Mouse (Mus musculus) erythroblast, adult 5-6 weeks (primary cell): Measurements from ENCODE around the gene Wfdc11. TPM values are rescaled to one million over a fixed set of nuclear protein-coding genes. Genes with fewer than 3 reads are reported as not detected.
A peak's percentile ranks its signal among the peaks of the same experiment; 100 is the strongest.
"Not testable (repeated sequence)": the region's sequence is repeated elsewhere in the genome, so short reads cannot be mapped to it uniquely, and the experiment has no call there.

Source experiments
- ATAC-seq: replicated peaks from 2 replicates; pipeline ENCODE4 v1.8.0; 2016; ENCODE audit warnings: moderate number of reproducible peaks, mild to moderate bottlenecking, moderate TSS enrichment, inconsistent platforms; ENCODE audit not compliant: poor library complexity, low FRiP score, severe bottlenecking
- total RNA-seq, 2 experiments: library from RNA; stranded (forward) in 1 of 2; stranded (reverse) in 1 of 2; fragments of 150-400 nt in 1 of 2; fragments of 200-764, 138-1000 nt in 1 of 2; gene quantifications; 2 replicates each; pipeline versions ENCODE4 v1.2.3 to v1.2.4; 2015 to 2017; ENCODE audit warnings: low replicate concordance in 2 of 2

The Wfdc11 gene
- total RNA-seq (2015; ENCODE audit: low replicate concordance) = not detected in 2 replicates
- 0.77 TPM in 1 of 2 replicates, not detected in the other for total RNA-seq (2017; ENCODE audit: low replicate concordance)

DNA sequence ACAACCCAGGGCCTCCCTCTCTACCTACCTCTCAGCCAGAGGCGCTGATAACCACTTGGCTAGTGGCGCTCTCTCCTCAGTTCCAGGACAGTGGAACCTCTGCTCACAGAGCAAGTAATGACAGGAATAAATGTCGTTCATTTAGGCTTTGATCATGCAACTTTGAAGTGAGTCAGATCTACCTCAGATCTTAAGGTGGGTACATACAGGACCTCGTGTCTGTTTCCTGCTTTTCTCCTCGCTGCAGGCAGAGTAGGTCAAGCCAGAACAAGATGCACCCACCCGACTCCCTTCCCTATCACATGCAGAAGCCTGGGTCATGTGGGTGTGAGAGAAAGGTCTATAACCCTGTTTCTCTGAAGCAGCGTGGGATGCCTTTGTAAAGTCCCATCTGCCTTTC, at the start of gene Wfdc11:
Gene Wfdc11, minus strand, starts transcription at position 101 of the 400 bp plus-strand sequence.
- ATAC-seq = no peak

DNA sequence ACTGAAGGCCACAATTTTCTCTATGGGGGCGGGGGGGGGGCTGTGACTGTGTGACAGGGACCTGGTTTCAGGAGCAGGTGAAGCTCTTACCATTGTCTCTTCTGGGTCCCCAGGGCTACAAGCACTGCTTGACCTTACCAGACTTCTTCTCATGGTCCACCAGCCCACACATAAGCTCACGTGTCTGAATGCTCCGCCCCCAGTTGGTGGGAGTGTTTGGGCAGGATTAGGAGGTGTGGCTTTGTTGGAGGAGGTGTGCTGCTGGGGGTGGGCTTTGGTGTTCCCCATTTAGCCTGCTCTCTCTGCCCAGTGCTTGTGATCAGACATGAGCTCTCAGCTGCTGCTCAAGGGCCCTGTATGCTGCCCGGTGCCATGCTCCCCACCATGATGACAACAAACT, 49.4 kb upstream of the Wfdc11 start:
- no peak for ATAC-seq

DNA sequence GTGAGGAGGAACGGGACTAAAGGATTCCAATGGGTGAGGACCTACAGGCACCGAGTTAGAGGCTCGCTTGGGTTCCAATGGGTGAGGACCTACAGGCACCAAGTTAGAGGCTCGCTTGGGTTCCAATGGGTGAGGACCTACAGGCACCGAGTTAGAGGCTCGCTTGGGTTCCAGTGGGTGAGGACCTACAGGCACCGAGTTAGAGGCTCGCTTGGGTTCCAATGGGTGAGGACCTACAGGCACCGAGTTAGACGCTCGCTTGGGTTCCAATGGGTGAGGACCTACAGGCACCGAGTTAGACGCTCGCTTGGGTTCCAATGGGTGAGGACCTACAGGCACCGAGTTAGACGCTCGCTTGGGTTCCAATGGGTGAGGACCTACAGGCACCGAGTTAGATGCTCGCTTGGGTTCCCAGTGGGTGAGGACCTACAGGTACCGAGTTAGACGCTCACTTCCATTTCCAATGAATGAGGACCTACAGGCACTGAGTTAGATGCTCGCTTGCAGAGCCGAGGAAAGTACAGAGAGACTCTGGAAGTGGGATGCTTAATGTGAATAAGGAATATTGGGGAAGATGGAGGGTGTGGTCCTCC, 42.4 kb upstream of the Wfdc11 start:
- not testable (repeated sequence) for ATAC-seq

DNA sequence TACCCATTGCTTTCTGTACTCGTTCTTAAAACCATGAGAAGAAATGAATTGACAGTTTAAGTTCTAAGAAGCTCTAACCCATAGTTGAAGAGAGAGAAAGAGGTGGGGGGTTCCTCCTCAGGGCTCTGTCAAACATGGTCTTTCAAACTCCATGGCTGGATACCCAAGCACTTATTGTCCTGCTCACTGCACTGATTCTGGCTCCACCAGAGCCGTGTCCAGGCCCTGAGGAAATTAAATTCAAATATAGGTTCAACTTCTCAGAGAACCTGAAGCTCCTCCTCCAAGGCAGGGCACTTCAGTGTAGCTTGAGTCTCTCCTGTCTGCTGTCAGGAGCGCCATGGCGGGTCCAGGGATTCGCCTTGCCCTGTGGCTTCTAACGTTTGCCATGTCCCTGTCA, 41.1 kb upstream of the Wfdc11 start, which contains the start of gene Spint5:
Gene Spint5, plus strand, starts transcription at position 301 of the 400 bp plus-strand sequence.
- ATAC-seq = no peak

DNA sequence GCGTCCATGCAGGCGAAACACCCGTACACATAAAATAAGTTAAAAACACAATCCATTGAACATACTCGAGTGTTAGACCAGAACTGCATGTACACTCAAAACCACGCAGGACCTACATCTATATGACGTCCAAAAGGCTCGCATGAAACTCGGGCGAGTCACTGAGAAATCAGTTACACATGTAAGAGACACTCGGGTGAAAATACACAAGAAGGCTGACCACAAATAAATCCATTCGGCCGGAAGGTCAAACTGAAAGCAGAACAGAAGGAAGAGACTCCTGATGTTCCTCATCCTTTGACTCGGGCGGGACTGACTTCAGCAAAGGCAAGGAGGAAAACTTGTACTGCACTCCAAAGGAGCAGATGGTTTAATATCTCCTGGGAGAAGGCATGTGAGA, 32.1 kb upstream of the Wfdc11 start:
- ATAC-seq = no peak

DNA sequence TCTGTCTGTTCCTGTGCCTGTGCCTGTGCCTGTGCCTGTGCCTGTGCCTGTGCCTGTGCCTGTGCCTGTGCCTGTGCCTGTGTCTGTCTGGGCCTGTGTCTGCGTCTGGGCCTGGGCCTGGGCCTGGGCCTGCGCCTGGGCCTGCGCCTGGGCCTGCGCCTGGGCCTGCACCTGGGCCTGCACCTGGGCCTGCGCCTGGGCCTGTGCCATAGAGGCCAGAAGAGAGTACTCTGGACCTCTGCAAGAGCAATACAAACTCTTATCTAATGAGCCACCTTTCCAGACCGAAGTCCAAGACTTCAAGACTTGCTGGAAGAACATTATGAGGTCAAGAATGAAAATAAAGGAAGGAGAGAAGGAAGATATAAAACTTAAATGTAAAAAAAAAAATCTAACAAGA, 31.4 kb upstream of the Wfdc11 start:
- ATAC-seq = no peak

DNA sequence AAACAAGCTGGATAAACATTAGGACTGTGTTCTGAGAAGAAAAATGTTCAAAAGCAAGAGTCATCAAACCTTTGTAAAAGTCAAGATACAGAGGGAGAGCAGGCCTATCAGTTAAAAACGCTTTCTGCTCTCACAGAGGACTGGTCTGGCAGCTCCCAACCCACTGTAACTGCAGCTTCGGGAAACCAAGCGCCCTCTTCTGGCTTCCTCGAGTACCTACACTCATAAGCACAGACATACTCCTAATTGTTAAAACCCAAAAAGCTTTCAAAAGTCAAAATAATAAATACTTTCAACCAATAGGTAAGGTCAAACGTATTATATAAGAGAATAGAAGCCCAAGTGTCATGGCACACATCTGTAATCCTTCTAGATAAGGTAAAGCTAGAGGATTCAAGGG, 30.3 kb upstream of the Wfdc11 start:
- peak; percentile 60; the same call in 1 of the 2 replicates for ATAC-seq

DNA sequence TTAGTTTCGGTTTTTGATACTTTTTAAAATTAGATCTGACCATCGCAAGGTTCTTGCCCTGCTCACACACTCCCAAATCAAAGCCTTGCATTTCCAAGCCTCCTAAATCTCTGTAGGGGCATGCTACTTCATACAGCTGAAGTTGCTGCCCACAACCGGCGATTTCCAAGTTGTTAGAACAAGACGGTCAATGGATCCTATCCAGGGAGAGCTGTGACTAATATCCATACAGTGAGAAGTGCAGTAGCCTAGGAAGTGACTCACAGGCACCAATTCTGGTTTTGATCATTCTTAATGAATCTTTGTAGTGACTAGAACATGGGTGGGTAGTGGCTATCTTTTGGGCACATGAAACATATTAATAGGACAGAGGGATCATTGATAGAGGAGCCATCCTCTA, 27.9 kb upstream of the Wfdc11 start:
- ATAC-seq = no peak

DNA sequence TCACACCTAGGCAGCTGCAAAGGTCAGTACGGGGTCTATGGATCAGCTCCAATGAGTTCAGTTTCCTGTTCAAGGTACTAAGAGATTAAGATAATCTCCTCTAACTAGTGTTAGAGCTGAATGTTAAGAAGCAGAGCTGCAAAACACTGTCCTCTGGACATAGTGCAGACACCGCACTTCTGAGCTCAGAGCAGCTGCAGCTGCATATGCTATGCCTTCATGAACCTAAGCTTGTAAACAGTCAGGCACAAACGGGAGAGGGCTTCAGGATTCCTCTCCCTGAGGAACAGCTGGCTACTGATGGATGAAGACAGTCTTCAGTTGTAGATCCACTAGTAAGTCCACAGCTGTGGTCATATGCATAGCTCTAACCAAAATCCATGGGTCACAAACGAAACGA, 27.1 kb upstream of the Wfdc11 start:
- ATAC-seq = no peak

DNA sequence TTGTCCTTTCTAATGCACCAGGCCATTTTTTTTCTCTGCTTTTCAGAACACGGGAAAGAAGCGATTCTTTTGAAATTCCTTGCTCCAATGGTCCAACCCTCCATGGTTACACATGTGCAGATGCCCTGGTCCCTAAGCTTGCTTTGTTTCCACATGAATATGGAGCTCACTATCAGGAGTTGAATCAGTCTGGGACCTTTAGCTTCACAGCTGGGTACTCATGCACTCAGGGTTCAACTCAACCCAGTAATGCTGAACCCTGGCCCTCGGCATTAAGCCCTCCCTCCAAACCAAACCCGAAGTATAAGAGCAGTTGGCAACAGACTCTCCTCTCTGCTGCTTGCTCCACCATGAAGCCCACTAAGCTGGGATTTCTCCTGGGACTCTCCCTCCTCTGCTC, 24.3 kb upstream of the Wfdc11 start, which contains the start of gene Spint4:
Gene Spint4, plus strand, starts transcription at position 301 of the 400 bp plus-strand sequence.
- ATAC-seq = no peak

DNA sequence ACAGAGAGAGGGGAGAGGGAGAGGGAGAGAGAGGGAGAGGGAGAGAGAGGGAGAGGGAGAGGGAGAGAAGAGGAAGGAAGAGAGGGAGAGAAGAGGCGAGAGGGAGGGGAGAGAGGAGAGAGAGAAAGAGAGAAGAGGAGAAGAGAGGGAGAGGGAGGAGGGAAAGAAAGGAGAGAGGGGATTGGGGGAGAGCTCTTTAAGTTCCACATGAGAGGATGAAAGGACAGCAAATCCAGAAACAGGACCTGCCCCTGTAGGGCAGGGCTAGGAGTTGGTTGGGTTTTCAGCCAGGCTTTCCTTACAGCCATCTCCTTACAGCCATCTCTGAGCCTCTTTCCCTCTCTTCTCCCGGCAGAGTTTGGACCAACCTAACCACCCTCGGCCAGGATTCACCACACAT, 10.9 kb upstream of the Wfdc11 start, which contains the start of gene Wfdc13:
Gene Wfdc13, plus strand, starts transcription at position 301 of the 400 bp plus-strand sequence.
- ATAC-seq = no peak

DNA sequence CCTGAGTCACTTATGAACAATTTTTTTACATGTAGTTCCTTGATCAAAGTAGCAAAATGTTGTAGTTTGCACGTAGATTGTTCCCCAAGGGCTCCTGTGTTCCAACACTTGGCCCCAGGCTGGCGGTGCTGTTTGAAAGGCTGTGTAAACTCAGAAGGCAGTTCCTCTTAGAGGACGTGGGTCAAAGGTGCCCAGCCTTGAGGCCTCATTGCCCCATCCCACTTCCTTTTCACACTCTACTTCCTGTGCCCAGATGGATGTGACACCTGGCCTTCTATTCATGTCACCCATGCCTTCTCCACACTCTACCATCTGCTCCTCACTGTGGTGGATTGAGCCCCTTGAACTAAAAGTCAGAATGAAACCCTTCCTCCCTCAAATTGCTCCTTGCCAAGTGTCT, 6.0 kb upstream of the Wfdc11 start:
- no peak for ATAC-seq

DNA sequence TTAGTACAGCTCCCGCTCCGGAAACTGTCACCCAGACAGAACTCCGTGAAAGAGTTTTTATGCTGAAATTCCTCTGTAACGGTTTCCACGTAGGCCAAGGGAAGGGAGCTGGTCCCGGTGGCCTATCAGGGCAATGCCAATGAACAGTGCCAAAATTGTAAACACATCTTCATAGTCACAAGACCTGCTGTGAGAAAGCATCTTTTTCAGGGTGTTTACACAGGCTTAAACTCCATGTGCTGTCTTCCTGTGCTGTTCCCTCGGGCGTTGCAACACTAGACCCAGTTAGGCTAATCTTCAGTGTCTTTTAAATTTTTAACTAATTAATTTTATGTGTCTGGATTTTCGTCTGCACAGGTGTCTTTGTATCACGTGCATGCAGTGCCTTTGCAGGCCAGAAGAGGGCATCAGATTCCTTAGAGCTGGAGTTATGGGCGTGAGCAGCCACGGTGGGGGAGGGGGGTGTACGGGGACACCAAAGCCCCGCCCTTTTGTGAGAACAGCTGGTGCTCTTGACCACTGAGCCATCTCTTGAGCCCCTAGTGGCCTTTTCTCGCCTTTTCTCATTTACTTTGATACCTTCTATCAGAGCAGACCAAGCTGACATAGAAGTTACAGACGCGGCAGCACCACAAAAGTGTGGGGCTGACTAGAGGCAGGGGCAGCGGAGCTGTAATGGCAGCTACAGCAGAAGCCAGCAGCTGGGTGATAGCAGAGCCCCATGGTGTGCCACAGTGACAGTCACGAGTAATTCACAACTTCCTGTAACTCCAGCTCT, 5.2 kb upstream of the Wfdc11 start:
- ATAC-seq = peak; percentile 79

DNA sequence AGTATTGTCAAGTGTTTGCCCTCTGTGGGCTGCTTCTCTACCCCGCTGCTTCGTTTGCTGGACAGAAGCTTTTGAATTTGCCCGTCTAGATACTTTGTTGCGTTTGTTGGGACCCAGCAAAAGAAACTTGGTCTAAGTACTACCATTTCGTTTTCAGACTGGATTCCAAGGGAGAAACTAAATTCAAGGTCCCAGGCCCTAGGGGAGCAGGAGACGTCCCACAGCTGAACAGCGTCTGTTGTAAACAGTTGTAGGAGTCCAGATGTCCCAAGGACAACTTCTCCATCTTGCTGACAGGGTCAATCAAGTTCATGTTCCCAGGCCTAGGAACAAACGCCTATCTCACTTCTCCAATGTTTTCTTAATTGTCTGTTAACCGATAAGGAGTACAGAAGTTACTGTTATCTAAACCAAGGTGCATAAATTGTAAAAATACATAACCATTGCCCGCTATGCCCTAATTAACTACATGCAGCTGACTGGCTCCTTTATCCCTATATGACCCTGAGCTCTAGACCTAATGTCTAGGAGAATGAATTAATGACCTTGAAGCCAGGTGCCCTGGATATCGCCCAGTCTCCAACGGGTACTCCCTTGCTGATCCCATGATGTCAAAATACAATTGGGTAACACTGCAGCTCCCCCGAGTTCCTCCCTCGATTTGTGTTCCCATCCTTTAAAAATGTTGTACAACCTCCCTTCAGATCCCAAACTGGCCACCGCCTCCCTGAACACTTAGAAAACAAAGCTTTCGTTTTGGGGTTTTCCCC, 3.2 kb upstream of the Wfdc11 start:
- ATAC-seq = no peak

DNA sequence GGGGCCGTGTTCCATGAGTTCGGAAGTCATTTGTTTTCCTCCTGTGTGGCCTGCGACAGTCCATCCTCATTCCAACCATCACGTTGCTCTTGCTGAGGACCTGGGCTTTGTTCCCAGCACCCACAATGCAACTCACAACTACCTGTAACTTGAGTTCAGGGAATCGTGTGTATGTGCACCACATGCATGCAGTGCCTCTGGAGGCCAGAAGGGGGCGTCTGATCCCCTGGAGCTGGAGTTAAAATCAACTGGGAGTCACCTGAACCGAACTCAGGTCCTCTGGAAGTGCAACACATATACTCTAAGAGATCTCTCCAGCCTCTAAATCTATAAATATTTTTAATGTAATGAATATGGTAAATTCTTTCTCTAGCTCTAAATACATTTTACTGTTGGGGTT, 2.2 kb upstream of the Wfdc11 start:
- no peak for ATAC-seq

DNA sequence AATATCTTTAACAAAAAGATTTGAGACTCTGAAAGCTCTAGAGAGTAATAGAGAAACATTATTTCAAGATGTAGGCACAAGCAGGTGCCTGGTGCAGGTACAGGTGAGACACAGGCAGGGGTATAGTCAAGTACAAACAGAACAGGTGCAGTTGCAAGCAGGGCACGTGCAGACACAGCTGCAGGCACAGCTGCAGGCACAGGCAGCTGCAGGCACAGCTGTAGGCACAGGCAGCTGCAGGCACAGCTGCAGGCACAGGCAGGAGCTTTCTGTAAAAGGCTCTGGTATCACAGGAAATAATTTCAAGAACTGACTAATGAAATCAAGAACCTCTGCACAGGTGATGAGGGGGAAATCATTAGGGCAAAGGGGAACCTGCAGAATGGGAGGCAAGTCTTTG, 2.9 kb downstream of the Wfdc11 start:
- no peak for ATAC-seq

DNA sequence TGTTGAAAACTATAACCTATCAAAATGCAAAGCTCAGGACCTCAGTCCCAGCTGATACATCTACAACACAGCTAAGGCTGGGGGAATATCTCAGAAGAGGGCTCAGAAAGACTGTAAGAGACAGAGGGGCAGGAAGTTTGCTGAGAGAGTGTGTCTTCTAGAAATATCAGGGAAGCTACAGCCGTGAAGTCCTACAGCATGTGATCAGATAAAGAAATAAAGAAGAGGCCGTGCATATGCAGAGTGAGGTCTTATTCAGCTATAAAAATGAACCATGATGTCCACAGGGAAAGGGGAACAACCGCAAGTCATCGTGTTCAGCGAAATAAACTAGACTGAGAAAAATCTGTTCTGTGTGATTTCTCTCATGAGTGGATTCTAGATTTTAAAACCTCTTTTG, 3.6 kb downstream of the Wfdc11 start:
- ATAC-seq = no peak

DNA sequence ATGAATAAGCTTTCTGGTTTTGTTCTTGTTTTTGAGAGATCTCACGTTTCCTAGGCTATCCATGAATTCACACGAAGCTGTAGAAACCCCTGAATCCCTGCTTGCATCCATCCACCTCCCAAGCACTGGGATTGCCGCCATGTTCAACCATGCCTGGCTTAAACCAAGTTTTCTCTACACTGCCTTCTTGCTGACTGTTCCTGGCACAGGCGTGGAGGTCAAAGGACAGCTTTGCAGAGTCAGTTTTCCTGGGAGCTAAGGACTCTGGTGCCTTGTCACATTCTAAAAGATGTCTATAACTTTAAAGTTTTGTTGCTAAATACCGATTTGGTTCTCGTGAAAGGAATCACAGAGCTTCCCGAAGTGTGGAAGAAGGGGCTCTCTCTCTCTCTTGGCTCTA, 9.0 kb downstream of the Wfdc11 start:
- no peak for ATAC-seq

DNA sequence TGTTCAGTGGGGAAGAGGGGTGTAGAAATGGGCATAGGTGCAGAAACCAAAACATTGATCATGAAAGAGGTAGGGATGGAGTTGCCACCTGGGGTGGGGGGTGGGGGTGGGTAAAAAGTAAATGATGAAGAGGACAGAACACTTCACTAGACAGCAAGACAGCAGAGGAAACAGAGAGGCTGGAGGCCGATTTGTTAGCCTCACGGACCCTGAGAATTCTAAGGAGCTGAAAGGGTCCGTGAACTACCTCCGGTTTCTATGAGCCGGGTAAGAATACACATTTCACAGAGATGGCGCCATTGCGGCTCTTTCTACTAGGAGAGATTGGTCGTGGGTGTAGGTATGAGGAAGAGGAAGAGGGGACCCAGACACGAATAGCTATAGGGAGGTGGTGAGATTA, 17.4 kb downstream of the Wfdc11 start, which contains the start of gene Wfdc9:
Gene Wfdc9, minus strand, starts transcription at position 101 of the 400 bp plus-strand sequence.
- no peak for ATAC-seq

DNA sequence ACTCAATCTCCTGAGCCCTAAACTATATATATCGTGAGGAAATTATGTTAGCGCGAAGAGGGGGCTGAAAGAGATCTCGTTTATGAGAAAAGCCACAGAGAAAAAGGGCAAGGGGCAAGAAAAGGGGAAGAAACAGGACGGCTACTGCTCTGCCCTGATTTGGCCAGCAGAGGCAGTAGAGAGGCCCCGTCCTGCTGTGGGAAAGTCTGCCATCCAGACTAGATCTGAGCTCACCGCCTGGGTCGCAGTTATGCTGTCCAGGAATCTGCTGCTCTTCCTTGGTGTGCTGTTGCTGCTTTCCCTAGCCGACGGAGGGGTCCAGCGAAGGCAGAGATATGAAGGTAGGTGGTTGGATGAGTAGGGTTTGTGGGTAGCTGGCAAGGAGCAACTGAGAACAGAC, 18.0 kb downstream of the Wfdc11 start, which contains the start of gene Wfdc10:
Gene Wfdc10, plus strand, starts transcription at position 189 of the 400 bp plus-strand sequence.
- ATAC-seq = peak; percentile 76; the same call in 1 of the 2 replicates
